Mouse (Mus musculus) liver, embryonic 14.5 days (tissue): ENCODE results near the gene Ier2.

Experiments used
- CTCF ChIP-seq: IDR thresholded peaks from 2 replicates; pipeline ENCODE4 v1.5.1; 2016; ENCODE audit warnings: antibody characterized with exemption, low read depth, control low read depth
- EP300 ChIP-seq: IDR thresholded peaks from 2 replicates; pipeline ENCODE4 v1.6.1; 2016; ENCODE audit warnings: antibody characterized with exemption, low read depth

GRCm38 (mm10) chr8:84705960-84706359 is 43.3 kb upstream of the Ier2 start:
- TF ChIP-seq CTCF (no peak), EP300 (0 out of 2 replicates have a peak, but pooled peaks have one; percentile 5)
